In genomic region chr14:77906586-77906985, GRCm38 (mm10) we compare ENCODE assay signal across 23 mouse cellular contexts. TPM values are rescaled to one million over a fixed set of nuclear protein-coding genes. Genes with fewer than 3 reads are reported as not detected.
"Had no signal": no experiment of that assay in that cellular context is flagged by ENCODE, and none has a peak within 500 bp of the region (broad histone marks: within the 10 kb centered on the region; RNA-seq: fewer than 3 reads in every experiment).

No protein-coding gene starts in this region.

- H3K4me1 ChIP-seq: liver, embryonic 13.5 days; liver, embryonic 15.5 days; lung, embryonic 15.5 days; midbrain, embryonic 10.5 days; midbrain, embryonic 13.5 days; midbrain, embryonic 15.5 days; neural tube, embryonic 13.5 days; neural tube, embryonic 15.5 days had no signal

- H3K27me3 ChIP-seq: liver, embryonic 13.5 days; liver, embryonic 15.5 days; lung, embryonic 15.5 days; midbrain, embryonic 13.5 days; midbrain, embryonic 15.5 days; neural tube, embryonic 13.5 days; neural tube, embryonic 15.5 days had no signal

- H3K27ac ChIP-seq: liver, embryonic 13.5 days; liver, embryonic 15.5 days; lung, embryonic 15.5 days; macrophage; midbrain, embryonic 10.5 days; midbrain, embryonic 13.5 days; midbrain, embryonic 15.5 days; neural tube, embryonic 13.5 days; neural tube, embryonic 15.5 days had no signal

- H3K9ac ChIP-seq: liver, embryonic 13.5 days; liver, embryonic 15.5 days; liver, postnatal 0 days; lung, embryonic 15.5 days; midbrain, embryonic 13.5 days; midbrain, embryonic 15.5 days; neural tube, embryonic 13.5 days; neural tube, embryonic 15.5 days had no signal

- H3K4me3 ChIP-seq: liver, embryonic 13.5 days; liver, embryonic 15.5 days; lung, embryonic 15.5 days; midbrain, embryonic 10.5 days; midbrain, embryonic 13.5 days; midbrain, embryonic 15.5 days; myocyte; neural tube, embryonic 13.5 days; neural tube, embryonic 15.5 days had no signal

- H3K36me3 ChIP-seq: liver, embryonic 13.5 days; liver, embryonic 15.5 days; lung, embryonic 15.5 days; midbrain, embryonic 10.5 days; midbrain, embryonic 13.5 days; midbrain, embryonic 15.5 days; neural tube, embryonic 13.5 days; neural tube, embryonic 15.5 days had no signal

- DNase-seq: liver, embryonic 13.5 days; liver, postnatal 0 days; lung, adult 2 months; lung, postnatal 14 days; lung, postnatal 36 days; retina, postnatal 1 day; right cerebral cortex, adult 18-20 months; right cerebral cortex, postnatal 25 days; right cerebral cortex, postnatal 4 days; spleen, adult 18-20 months; thymus, adult 18-20 months; thymus, postnatal 14 days; thymus, postnatal 36 days had no signal

RNA-seq across cellular contexts. Expression of gene Epsti1, which starts 2.5 kb away (rescaled TPM):
- polyA plus RNA-seq: midbrain, embryonic 10.5 days; neural tube, embryonic 11.5 days had no signal
